Mouse (Mus musculus) erythroid progenitor cell, adult 5-6 weeks (primary cell): ENCODE results near the gene Tedc1. TPM values are rescaled to one million over a fixed set of nuclear protein-coding genes. Genes with fewer than 3 reads are reported as not detected.

Experiments
- total RNA-seq, 2 experiments: library from RNA; stranded (forward) in 1 of 2; stranded (reverse) in 1 of 2; fragments of 150-400 nt in 1 of 2; fragments of 186-747, 209-891 nt in 1 of 2; gene quantifications; 2 replicates each; pipeline versions ENCODE4 v1.2.3 to v1.2.4; 2015 to 2017; ENCODE audit warnings: low replicate concordance in 2 of 2

The Tedc1 gene
- total RNA-seq, 2 experiments from 2014 or later: 11.3 to 38.9 TPM

Other genes starting within 250 kb of the Tedc1 start
- not detected in 2 replicates for gene Jag2, start 226.6 kb upstream of the Tedc1 start, total RNA-seq (2015; ENCODE audit: low replicate concordance)
- 0.26 TPM in 1 of 2 replicates, not detected in the other for gene Jag2, start 226.6 kb upstream of the Tedc1 start, total RNA-seq (2017; ENCODE audit: low replicate concordance)
- 12.3 TPM in 1 of 2 replicates, not detected in the other for gene Nudt14, start 214.3 kb upstream of the Tedc1 start, total RNA-seq (2015; ENCODE audit: low replicate concordance)
- gene Nudt14, start 214.3 kb upstream of the Tedc1 start, total RNA-seq (2017; ENCODE audit: low replicate concordance): 2.5 and 3.3 TPM in 2 replicates
- gene Btbd6, start 179.9 kb upstream of the Tedc1 start, total RNA-seq (2015; ENCODE audit: low replicate concordance): 0.84 and 3.2 TPM in 2 replicates
- 0.68 and 1.0 TPM in 2 replicates for gene Btbd6, start 179.9 kb upstream of the Tedc1 start, total RNA-seq (2017; ENCODE audit: low replicate concordance)
- gene Brf1, start 155.7 kb upstream of the Tedc1 start, total RNA-seq (2015; ENCODE audit: low replicate concordance): 55.1 and 57.4 TPM in 2 replicates
- gene Brf1, start 155.7 kb upstream of the Tedc1 start, total RNA-seq (2017; ENCODE audit: low replicate concordance): 172 and 200 TPM in 2 replicates
- 68.3 and 88.3 TPM in 2 replicates for gene Pacs2, start 141.9 kb upstream of the Tedc1 start, total RNA-seq (2015; ENCODE audit: low replicate concordance)
- gene Pacs2, start 141.9 kb upstream of the Tedc1 start, total RNA-seq (2017; ENCODE audit: low replicate concordance): 44.9 and 45.7 TPM in 2 replicates
- gene Tex22, start 81.9 kb upstream of the Tedc1 start, total RNA-seq (2015; ENCODE audit: low replicate concordance): not detected in 2 replicates
- not detected in 2 replicates for gene Tex22, start 81.9 kb upstream of the Tedc1 start, total RNA-seq (2017; ENCODE audit: low replicate concordance)
- 27.2 and 40.4 TPM in 2 replicates for gene Mta1, start 58.1 kb upstream of the Tedc1 start, total RNA-seq (2015; ENCODE audit: low replicate concordance)
- 17.6 and 21.6 TPM in 2 replicates for gene Mta1, start 58.1 kb upstream of the Tedc1 start, total RNA-seq (2017; ENCODE audit: low replicate concordance)
- 22.7 and 54.1 TPM in 2 replicates for gene Crip2, start 16.2 kb upstream of the Tedc1 start, total RNA-seq (2015; ENCODE audit: low replicate concordance)
- 16.0 and 29.5 TPM in 2 replicates for gene Crip2, start 16.2 kb upstream of the Tedc1 start, total RNA-seq (2017; ENCODE audit: low replicate concordance)
- gene Crip1, start 10.1 kb upstream of the Tedc1 start, total RNA-seq (2015; ENCODE audit: low replicate concordance): 106 and 143 TPM in 2 replicates
- gene Crip1, start 10.1 kb upstream of the Tedc1 start, total RNA-seq (2017; ENCODE audit: low replicate concordance): 93.8 and 176 TPM in 2 replicates
- not detected in 2 replicates for gene Tmem121, start 29.5 kb downstream of the Tedc1 start, total RNA-seq (2015; ENCODE audit: low replicate concordance)
- gene Tmem121, start 29.5 kb downstream of the Tedc1 start, total RNA-seq (2017; ENCODE audit: low replicate concordance): not detected in 2 replicates